Mouse (Mus musculus): ENCODE measurements at regions not wholly inside any gene's neighbourhood (a gene's known extent, or its start where the extent isn't known, plus 50 kb on each side); places are given as distances from the start of the nearest gene placed in this dataset.
"Not testable (repeated sequence)": the region's sequence is repeated elsewhere in the genome, so short reads cannot be mapped to it uniquely, and the experiment has no call there.

DNA sequence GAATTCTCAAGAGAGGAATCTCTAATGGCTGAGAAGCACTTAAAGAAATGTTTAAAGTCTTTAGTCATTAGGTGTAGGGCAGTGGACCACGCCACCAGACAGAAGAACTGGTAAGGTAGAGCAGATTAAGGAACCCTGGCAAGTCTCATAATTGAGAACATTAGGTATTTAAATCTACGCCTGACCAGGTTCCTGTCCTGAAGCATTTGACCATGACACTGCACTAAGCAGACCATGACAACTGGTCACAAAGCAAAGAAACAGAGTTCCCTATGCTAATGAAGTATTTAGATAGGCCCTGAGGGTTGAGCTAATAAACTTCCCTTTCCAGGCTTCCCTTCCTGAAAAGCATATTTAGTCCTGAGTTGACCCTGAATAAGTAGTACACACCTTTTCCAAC is 562.3 kb downstream of the Cdh11 start:
- in situ Hi-C loops (cut with MboI, MseI), result no loop called here

DNA sequence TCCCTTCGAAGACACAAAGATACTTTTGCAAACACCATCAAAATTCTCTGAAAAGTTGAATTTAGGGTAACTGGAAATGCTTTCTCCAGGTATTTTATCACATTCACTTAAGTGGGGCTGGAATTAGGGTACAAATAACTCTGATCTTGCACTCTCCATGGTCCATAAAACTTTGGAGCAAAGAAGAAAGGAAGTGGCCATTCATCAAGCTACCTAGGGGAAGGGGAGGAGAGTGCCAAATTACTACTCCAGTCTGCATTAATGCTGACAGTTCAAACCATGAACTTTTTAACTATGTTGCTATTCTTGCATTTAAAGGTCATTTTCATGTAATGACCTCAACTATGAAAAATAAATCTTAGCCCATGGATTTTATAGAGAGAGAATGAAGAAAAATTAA is 579.8 kb downstream of the Cdh11 start:
- in situ Hi-C loops (cut with MboI, MseI), result loop anchor here in 1 of 2 experiments (10.0 kb wide), 1 partner anchor 829 kb away; no protein-coding TSS in a partner anchor

DNA sequence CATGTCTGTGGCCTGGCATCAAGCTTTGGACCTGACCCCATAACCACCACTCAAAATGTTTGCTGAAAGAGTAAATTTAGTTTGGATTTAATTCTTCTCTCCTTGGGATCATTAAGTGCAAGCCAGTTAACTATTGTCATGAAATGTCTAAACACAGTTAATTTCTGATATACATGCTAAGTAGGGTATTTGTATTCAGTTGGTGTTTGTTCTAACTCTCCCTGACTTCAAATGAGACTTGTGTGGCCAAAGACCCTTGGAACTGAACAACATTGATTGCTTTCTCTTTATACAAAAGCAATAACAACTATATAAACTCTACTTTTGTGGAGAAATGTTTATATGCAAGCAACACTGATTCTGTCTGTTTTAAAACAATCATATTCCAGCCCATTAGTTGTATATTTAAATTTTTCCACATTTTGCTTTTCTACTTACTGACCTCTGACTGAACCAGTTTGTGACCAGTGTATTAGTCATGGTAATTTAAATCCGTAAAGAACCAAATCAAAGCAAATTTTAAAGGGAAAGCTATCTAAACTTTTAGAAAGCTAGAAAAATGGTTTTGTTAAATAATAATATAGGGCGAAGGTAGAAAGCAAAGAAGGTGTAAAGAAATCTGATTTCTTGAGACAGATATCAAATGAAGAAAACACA is 625.8 kb downstream of the Cdh11 start:
- in situ Hi-C loops (cut with MboI, MseI), result no loop called here

DNA sequence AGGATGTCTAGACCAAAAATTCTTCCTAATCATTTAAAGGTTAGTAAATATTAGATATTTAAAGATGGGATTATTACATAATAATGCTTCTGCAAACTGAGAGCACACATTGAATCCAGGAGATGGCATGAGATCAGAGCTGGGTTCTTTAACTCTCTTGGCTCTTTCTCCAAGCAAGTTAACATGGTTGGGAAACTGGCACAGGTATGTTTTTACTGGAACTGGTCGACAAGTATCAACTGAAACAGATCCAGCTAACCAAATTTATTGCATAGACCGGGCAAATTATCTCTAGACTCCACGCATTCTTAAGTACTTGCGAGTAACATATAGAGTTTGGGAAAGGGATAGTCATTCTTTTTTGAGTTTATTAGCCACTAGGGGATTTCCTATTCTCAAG is 666.8 kb downstream of the Cdh11 start:
- in situ Hi-C loops (cut with MboI, MseI), result no loop called here

DNA sequence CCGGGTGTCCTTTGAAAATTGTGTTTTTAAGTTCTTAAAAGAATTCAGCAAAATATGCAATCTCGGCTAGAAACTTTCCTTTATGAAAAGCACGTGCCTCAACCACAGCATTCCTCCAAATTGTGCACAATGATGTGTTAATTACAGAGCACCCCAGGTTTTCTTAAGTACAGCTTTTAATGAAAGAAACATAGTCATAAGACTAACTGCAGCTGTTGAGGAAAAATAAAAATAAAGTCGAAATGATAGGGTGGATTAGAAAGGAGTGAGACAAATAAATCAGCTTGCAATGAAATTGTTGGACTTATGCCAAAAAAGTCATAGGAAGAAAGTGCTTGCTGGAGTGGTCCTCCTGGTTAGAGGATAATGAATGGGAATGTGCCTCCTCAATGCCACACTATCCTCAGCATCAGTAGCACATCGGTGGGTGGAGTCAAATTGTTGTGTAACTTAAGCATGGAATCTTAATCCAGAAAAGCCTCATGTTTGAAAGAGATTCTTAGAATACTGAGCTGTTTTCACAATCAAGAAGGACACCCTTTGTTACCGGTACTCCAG is 668.5 kb downstream of the Cdh11 start:
- in situ Hi-C loops (cut with MboI, MseI), result no loop called here

DNA sequence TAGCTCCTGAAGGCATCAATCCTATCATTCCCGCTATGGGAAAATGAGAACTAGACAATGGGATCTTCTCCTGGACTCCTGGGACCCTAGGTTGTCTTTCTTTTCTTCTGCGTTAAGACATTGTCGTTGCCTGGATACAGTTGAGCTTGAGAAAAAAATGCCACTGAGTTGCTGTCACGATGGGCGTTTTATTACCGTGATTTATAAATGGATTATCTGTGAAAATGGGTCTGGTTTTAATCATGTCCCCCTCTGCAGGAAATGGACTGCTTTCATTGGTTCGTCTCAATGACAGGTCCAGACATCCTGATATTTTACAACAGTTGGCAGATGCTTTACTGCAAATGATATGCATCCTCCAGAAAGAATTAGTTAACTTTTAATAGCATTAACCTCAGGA is 681.7 kb downstream of the Cdh11 start:
- in situ Hi-C loops (cut with MboI, MseI), result loop anchor here in 1 of 2 experiments (10.0 kb wide), 1 partner anchor 879 kb away; no protein-coding TSS in a partner anchor

DNA sequence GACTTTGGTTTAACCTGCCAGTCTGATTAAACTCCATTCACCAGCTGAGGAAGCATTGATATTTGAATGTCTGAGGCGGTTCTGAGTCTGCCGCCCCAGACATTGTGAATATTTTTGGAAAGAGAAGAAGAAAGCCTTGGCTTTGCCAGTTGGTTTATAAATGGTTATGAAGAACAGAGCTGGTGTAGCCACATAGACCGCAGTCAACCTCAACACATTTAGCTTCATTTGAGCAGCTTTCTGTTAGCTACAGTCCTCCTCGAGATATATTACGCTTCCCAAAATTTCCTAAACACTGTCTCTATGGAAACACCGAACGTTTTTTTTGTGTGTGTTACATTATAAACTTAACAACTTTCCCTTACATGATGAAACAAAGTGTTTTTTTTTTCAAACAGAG is 688.7 kb downstream of the Cdh11 start:
- in situ Hi-C loops (cut with MboI, MseI), result no loop called here

DNA sequence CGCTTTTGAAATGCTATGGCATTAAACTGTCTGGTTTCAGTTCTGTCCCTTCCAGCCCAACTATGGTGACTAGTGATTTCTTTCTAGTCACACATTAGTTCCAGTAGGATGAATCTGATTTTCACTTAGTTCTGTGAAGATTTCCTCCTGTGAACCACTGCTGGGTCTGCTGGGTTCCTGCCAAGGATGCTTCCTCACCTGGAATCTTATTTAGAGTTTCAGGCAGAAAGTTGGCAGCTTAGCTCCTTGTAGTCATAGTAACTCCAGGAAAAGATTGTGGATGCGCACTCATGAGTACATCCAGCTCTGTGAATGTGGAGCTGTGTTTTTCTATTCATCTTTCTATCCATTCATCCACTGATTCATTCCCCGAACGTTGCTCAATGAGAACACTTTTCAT is 699.5 kb downstream of the Cdh11 start:
- in situ Hi-C loops (cut with MboI, MseI), result loop anchor here in 1 of 2 experiments (10.0 kb wide), 1 partner anchor 1111 kb away; no protein-coding TSS in a partner anchor

DNA sequence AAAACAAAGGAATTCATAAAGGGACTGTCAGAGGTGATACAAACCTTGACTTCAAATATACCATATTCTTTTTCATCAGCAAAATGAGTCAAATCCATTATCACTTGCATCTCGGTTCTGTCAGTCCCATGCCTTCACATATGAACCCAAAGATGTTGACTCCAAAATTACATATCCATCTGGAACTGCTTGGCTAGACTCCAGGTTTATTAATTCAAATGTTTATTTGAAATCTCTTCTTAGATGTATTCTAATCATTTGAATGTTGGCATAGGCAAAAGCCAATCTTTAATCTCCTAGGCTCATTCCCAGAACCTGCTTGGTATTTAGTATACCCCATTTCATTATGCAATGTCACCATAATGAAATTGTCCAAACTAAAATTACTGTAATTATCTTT is 709.8 kb downstream of the Cdh11 start:
- in situ Hi-C loops (cut with MboI, MseI), result no loop called here

DNA sequence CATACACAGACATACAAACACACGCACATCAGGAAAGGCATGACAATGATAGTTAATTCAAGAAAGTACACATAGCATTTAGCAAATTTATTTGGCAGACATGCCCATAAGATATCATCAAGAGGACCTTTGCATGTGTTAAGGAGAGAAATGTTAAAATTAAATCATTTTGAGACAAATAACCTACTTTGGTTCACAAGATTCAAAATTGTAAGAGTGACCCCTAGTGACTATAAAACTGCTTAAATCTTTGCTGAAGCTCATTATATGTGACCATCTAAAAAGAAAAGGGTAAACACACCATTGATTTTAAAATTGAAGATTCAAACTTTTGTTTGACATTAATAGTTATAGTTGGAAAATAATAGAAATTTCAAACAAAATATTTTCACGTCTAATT is 721.3 kb downstream of the Cdh11 start:
- in situ Hi-C loops (cut with MboI, MseI), result no loop called here

DNA sequence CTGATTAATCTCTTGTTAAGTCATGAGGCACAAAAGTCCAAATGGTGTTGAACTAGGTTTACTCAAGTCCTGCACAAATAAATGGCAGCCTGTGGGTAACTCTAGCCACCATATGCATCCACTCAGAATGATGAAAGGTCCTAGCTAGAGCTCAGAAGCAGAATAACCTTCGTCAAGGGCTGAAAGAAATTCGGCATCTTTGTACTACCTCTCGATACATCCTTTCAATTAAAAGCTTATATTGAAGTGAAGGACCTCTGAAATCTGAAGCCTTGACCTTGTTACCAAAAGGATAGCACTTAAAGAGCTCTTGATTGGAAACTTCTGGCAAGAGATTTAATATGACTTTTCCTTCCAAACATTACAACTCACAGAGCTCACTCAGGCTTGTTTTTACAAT is 732.0 kb downstream of the Cdh11 start:
- in situ Hi-C loops (cut with MboI, MseI), result no loop called here

DNA sequence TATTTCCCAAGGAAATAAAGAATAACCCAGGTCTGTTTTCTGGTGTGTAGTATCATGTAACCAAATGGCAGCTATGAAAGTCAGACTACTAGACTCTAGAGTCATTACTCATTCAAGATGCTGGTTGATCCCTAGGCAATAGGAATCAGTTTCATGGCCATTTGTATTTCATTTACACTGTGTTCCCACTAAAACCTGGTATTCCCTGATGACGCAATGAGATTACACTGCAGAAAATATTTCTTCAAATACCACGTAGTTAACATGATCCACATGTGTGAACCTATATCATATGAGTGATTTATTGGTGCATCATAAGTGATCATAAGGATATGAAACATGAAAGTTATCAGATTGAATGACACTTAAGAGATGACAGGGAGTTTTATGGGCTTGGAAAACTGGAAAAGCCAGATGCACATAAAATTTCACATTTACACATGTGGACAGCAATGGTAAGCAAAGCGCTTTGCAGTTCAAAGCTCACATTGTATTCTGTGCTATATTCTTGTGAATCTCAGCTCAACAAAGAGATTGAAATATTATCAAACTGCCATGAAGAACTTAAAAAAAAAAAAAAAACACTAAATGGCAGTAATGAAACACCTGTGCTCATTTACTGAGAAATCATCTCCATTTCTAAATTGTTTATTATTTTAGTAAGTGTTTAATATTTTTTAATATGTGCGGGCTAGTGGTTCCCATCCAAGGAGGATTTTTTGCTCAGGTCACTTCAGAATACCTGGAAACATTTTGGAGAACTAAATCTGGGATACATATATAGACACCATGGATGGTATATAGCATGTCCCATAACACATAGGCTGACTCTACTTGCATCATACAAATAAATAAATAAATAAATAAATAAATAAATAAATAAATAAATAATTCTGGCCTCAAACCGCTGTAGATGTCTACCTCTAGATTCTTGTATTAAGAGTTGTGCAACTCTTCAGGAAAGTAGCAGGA is 758.2 kb downstream of the Cdh11 start:
- in situ Hi-C loops (cut with MboI, MseI), result loop anchor here in 1 of 2 experiments (10.0 kb wide), 1 partner anchor 672 kb away; no protein-coding TSS in a partner anchor

DNA sequence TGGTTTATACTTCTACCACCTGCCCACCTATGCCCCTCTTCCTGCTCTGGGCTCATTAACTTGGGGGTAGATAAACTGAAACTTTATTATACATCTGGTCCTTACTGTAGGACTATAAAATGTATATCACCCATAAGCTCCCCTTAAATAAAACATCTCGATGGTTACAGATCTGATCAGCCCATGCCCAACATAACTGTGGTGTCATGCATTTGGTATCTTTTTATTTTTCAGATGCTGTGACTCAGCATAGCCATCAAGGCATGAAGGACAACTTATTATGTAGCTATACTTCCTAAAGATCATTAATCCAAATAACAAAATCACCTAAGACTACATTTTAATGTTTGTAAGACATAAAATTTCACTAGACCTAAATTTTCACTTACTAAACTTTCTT is 761.0 kb downstream of the Cdh11 start:
- in situ Hi-C loops (cut with MboI, MseI), result loop anchor here in 1 of 2 experiments (10.0 kb wide), 1 partner anchor 670 kb away; no protein-coding TSS in a partner anchor

DNA sequence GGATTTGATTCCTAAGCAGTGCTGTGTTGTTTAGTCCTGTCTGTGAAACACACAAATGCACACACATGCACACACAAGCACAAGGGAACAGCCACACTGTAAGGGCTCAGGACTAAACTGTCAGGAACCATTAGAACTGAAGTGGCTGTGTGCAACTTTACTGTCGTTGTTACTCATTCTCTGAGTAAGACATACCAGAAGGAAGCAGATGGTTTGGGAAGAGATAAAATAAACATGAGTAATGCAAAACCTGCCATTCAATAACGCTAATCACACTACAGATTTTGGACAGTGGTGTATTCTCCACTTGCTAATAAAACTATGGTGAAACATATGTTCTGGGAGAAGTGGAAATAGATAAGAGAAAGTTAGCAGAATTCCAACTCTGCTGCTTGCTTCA is 767.7 kb downstream of the Cdh11 start:
- in situ Hi-C loops (cut with MboI, MseI), result no loop called here

DNA sequence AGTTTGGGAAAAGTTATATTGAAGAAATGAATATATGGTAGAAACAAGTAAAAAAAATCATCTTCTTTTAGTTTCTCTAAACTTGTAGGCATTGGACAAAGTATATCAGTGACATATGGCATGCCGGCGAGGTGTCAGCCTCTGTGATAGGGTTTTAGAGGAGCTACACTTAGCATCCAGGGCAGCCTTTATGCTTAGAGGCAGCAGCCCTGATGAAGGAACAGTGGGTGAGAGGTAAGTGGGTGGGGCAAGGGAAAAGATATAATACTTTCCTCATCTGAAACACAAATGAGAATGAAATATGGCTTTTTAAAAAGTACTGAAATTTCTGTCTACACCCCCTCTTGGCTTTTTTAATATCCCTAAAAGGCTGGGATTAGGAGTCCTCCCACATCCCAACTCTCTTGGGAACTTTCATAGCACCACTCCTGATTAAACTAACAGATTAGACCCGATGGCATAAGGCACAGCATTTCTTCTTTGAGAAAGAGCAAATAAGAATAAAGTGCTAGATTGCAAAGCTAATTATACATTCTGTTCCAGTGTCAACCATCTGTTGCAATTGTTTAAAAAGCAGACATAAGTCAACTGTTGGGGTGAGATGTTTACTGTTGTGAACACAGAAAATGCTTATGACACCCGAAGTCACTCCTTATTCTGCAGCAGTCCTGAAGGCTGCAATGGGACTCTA is 785.0 kb downstream of the Cdh11 start:
- in situ Hi-C loops (cut with MboI, MseI), result no loop called here

DNA sequence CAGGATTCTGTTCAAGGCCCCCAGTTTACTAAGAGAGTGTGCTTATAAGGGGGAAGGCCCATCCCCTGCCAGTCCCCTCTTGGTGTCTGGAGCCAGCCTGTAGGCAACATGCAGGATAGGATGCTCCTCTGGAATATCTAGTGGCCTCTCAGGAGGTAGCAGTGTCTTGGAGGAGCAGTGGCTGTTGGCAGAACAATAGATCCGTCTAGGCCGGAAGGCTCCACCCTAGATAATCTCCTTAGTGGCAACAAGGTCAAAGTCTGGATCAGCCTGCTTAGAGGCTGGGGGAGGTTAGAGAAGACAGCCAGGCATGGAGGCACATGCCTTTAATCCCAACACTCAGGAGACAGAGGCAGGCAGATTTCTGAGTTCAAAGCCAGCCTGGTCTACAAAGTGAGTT is 788.7 kb downstream of the Cdh11 start:
- in situ Hi-C loops (cut with MboI, MseI), result not testable (repeated sequence)

DNA sequence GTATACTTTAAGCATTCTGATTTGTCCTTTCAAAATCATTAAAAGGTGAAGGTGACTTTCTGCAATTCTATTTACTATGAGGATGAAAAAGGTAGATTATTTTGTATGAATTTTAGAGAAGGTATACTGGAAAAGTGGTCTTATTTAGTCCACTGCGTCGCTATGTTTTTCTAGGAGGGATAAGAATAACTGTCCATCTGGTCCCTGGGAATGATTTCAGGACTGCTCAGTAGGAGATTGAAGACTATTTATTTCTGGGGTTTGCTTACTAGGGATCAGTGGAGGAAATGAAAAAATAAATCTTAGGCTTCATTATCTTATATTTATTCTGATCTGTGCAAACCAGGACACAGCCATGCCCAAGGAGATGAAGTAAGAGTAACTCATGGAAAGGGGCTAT is 828.6 kb downstream of the Cdh11 start:
- in situ Hi-C loops (cut with MboI, MseI), result no loop called here

DNA sequence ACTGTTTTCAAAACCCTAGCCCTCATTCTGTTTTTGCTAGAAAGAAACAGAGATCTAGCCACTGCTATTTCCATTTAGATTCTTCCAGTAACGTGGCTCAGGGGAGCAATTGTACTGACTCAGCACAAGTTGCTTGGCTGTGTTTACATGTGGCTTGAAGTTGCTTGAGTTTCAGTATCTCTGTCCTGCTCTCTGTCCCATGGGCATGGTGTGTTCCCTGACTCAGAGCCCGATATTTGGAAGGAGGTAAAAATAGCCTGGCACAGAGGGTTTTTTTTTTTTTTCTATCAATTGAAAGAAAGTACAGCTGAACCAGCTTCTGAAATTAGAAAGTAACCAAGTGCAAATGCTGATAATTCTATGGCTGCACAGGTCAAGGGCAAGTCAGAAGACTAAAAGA is 834.8 kb downstream of the Cdh11 start:
- in situ Hi-C loops (cut with MboI, MseI), result no loop called here

DNA sequence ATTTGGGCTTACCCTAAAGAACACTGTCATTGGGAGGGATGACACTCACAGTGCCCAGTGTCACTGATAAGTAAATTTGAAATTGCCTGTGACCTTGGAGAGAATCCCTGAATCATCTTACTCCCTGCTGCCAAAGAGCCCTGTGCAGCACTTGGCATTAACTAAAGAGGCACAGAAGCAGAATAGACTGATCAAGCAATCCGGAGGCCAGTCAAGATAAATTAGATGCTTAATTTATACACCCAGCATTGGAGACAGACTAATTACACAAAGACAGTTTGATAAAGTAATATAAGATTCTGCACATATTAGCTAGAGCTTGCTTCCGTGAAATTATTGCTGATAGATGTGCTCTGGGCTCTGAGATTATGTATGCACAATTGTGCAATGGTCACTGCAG is 847.6 kb downstream of the Cdh11 start:
- in situ Hi-C loops (cut with MboI, MseI), result no loop called here

DNA sequence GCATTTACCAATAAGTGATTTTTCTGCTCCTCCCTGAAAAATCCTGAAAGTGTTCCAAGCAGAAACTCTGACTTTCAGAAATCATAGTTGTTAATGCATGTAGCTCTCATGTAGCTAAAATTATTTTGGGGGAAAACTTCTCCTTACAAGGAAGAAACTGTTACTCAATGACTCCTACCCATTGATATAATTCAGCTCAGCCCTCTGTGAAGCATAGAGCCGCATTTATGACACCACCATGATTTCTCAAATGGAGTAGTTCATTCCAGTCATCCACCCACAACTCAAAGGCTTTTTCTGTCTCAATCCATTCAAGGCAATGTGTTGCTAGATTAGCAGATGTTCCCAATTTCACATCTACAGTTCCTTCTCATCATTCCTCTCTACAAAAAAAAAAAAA is 871.8 kb downstream of the Cdh11 start:
- in situ Hi-C loops (cut with MboI, MseI), result loop anchor here in 1 of 2 experiments (25.0 kb wide), 1 partner anchor 724 kb away; no protein-coding TSS in a partner anchor
